Mouse (Mus musculus): ENCODE data around the gene Gm9918.

GRCm38 (mm10) chr15:102248812-102249191 lies 21.6 kb upstream of the Gm9918 start:
- TF ChIP-seq CTCF (IDR thresholded peaks at IDR 0.05; ENCODE audit: low read depth, low read length) (no peak), GATA1 (IDR thresholded peaks at IDR 0.05; ENCODE audit: borderline replicate concordance, low read length) (no peak), POLR2AphosphoS5 (IDR thresholded peaks at IDR 0.05; ENCODE audit: insufficient replicate concordance, low read depth, low read length) (no peak), TAL1 (conservative IDR thresholded peaks at IDR 0.05; ENCODE audit: low read depth, low read length) (no peak), GATA2 (IDR thresholded peaks at IDR 0.05; ENCODE audit: borderline replicate concordance, low read depth, low read length) (no peak)
